Mouse (Mus musculus) midbrain, embryonic 12.5 days (tissue): ENCODE measurements at regions not wholly inside any gene's neighbourhood (a gene's known extent, or its start where the extent isn't known, plus 50 kb on each side); places are given as distances from the start of the nearest gene placed in this dataset.

Experiments
- ATAC-seq: fragments of 200-750 bp; cut with Nextera tagmentation; 2 replicates; pipeline ENCODE4 v1.8.0; 2017; ENCODE audit warnings: low read depth, moderate TSS enrichment, moderate library complexity; ENCODE audit not compliant: low FRiP score
- H3K27ac ChIP-seq: fragments of 300-500 bp; sonication (generic); replicated peaks from 2 replicates; pipeline ENCODE4 v1.5.1; 2016; ENCODE audit warnings: mild to moderate bottlenecking
- H3K27me3 ChIP-seq: fragments of 300-500 bp; sonication (generic); 2 replicates; pipeline ENCODE4 v1.6.1; 2016; ENCODE audit warnings: mild to moderate bottlenecking
- H3K36me3 ChIP-seq: fragments of 300-500 bp; sonication (generic); 2 replicates; pipeline ENCODE4 v1.6.1; 2016
- H3K4me1 ChIP-seq: fragments of 300-500 bp; sonication (generic); 2 replicates; pipeline ENCODE4 v1.6.1; 2016
- H3K4me2 ChIP-seq: fragments of 300-500 bp; sonication (generic); replicated peaks from 2 replicates; pipeline ENCODE4 v1.6.1; 2016; ENCODE audit warnings: mild to moderate bottlenecking, moderate library complexity
- H3K4me3 ChIP-seq: fragments of 300-500 bp; sonication (generic); 2 replicates; pipeline ENCODE4 v1.5.1; 2016; ENCODE audit warnings: mild to moderate bottlenecking
- H3K9ac ChIP-seq: fragments of 300-500 bp; sonication (generic); replicated peaks from 2 replicates; pipeline ENCODE4 v1.6.1; 2016; ENCODE audit warnings: mild to moderate bottlenecking, moderate library complexity
- H3K9me3 ChIP-seq: fragments of 300-500 bp; sonication (generic); 2 replicates; pipeline ENCODE4 v1.6.1; 2016; ENCODE audit warnings: mild to moderate bottlenecking
- WGBS: fragments of 180-500 bp; shearing (Covaris S2); methylation state at CpG from one replicate; pipeline ENCODE4 v1.1.7; 2016; 5-methylcytosine and 5-hydroxymethylcytosine counted together

GRCm38 (mm10) chr10:84019381-84019780, 296.7 kb downstream of the 1500009L16Rik start:
- no peak overlapping the region for H3K4me2 ChIP-seq
- no peaks in the 10 kb centered on the region for H3K36me3 ChIP-seq
- H3K9me3 ChIP-seq = no peaks in the 10 kb centered on the region
- no peak overlapping the region for H3K4me3 ChIP-seq
- no peaks in the 10 kb centered on the region for H3K27me3 ChIP-seq
- no peaks in the 10 kb centered on the region; the same call in 1 of the 2 replicates for H3K4me1 ChIP-seq
- H3K9ac ChIP-seq = no peak overlapping the region
- 16% methylated on average over 9 of the region's 9 CpGs for WGBS
- no peak for ATAC-seq
- H3K27ac ChIP-seq = no peak overlapping the region

- 46% methylated on average over 10 of the region's 10 CpGs for WGBS
- H3K27me3 ChIP-seq = no peaks in the 10 kb centered on the region
- no peak overlapping the region for H3K9ac ChIP-seq
- ATAC-seq = no peak
- H3K4me2 ChIP-seq = no peak overlapping the region
- no peaks in the 10 kb centered on the region; the same call in 1 of the 2 replicates for H3K4me1 ChIP-seq
- H3K36me3 ChIP-seq = no peaks in the 10 kb centered on the region
- no peak overlapping the region for H3K4me3 ChIP-seq
- H3K9me3 ChIP-seq = no peaks in the 10 kb centered on the region
- H3K27ac ChIP-seq = no peak overlapping the region
These were observed 297.5 kb downstream of the 1500009L16Rik start for GRCm38 (mm10) chr10:84020023-84020620.

GRCm38 (mm10) chr10:84021167-84022120, 298.8 kb downstream of the 1500009L16Rik start:
- Histone ChIP-seq H3K4me1 (no peaks in the 10 kb centered on the region; the same call in 1 of the 2 replicates), H3K9me3 (no peaks in the 10 kb centered on the region), H3K27ac (no peak overlapping the region), H3K27me3 (no peaks in the 10 kb centered on the region), H3K4me2 (no peak overlapping the region), H3K9ac (no peak overlapping the region), H3K4me3 (no peak overlapping the region), H3K36me3 (no peaks in the 10 kb centered on the region)
- 86% methylated on average over 12 of the region's 12 CpGs for WGBS
- ATAC-seq = no peak

- Histone ChIP-seq H3K36me3 (no peaks in the 10 kb centered on the region), H3K4me1 (no peaks in the 10 kb centered on the region; the same call in 1 of the 2 replicates), H3K9me3 (no peaks in the 10 kb centered on the region), H3K27me3 (no peaks in the 10 kb centered on the region), H3K27ac (no peak overlapping the region), H3K4me3 (no peak overlapping the region), H3K9ac (no peak overlapping the region), H3K4me2 (no peak overlapping the region)
- ATAC-seq = no peak
- 81% methylated on average over 4 of the region's 4 CpGs for WGBS
These were observed 301.6 kb downstream of the 1500009L16Rik start for GRCm38 (mm10) chr10:84024294-84024693.

GRCm38 (mm10) chr10:84024901-84025300, 302.2 kb downstream of the 1500009L16Rik start:
- H3K27me3 ChIP-seq = no peaks in the 10 kb centered on the region
- no peak overlapping the region for H3K4me3 ChIP-seq
- no peak overlapping the region for H3K4me2 ChIP-seq
- H3K9ac ChIP-seq = no peak overlapping the region
- no peaks in the 10 kb centered on the region for H3K4me1 ChIP-seq
- H3K27ac ChIP-seq = no peak overlapping the region
- no peak for ATAC-seq
- H3K36me3 ChIP-seq = no peaks in the 10 kb centered on the region
- no peaks in the 10 kb centered on the region for H3K9me3 ChIP-seq
- WGBS = 45% methylated on average over 8 of the region's 8 CpGs

- no peak overlapping the region for H3K4me2 ChIP-seq
- H3K4me3 ChIP-seq = no peak overlapping the region
- H3K4me1 ChIP-seq = no peaks in the 10 kb centered on the region
- ATAC-seq = no peak
- H3K9me3 ChIP-seq = no peaks in the 10 kb centered on the region
- H3K27ac ChIP-seq = no peak overlapping the region
- H3K27me3 ChIP-seq = no peaks in the 10 kb centered on the region
- no peaks in the 10 kb centered on the region for H3K36me3 ChIP-seq
- no peak overlapping the region for H3K9ac ChIP-seq
- 61% methylated on average over 4 of the region's 4 CpGs for WGBS
These were observed 304.1 kb downstream of the 1500009L16Rik start for GRCm38 (mm10) chr10:84026798-84027197.

- H3K36me3 ChIP-seq = no peaks in the 10 kb centered on the region
- WGBS = 78% methylated on average over 11 of the region's 11 CpGs
- no peak overlapping the region for H3K4me3 ChIP-seq
- H3K4me1 ChIP-seq = no peaks in the 10 kb centered on the region
- no peaks in the 10 kb centered on the region for H3K9me3 ChIP-seq
- no peak for ATAC-seq
- H3K9ac ChIP-seq = no peak overlapping the region
- H3K27me3 ChIP-seq = no peaks in the 10 kb centered on the region
- no peak overlapping the region for H3K4me2 ChIP-seq
- no peak overlapping the region for H3K27ac ChIP-seq
These were observed 313.6 kb downstream of the 1500009L16Rik start for GRCm38 (mm10) chr10:84036131-84036877.

GRCm38 (mm10) chr10:84048706-84049105, 326.0 kb downstream of the 1500009L16Rik start:
- no peak overlapping the region for H3K4me3 ChIP-seq
- H3K36me3 ChIP-seq = no peaks in the 10 kb centered on the region
- no peaks in the 10 kb centered on the region for H3K4me1 ChIP-seq
- H3K27me3 ChIP-seq = no peaks in the 10 kb centered on the region
- H3K27ac ChIP-seq = no peak overlapping the region
- 88% methylated on average over 5 of the region's 5 CpGs for WGBS
- no peak overlapping the region for H3K9ac ChIP-seq
- H3K9me3 ChIP-seq = no peaks in the 10 kb centered on the region
- ATAC-seq = no peak
- no peak overlapping the region for H3K4me2 ChIP-seq

DNA sequence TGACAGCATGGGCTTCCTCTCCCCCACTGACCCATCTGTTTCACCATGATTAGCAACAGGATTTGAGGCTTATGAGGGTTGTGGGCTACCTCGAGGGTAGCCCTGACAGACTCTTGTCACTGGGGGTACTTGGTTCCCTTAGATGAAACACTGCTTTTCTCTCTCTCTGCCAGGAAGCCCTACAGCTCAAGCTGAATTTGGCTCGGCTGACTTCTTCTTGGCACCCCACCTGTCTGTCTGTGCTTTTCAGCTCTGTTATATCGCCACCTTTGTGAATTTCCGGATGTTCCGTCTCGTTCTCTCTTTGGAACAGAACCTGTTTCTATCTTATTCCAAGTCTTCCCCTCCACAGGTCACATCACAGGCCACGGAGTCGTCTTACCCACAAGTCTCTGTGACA, 330.0 kb downstream of the 1500009L16Rik start:
- H3K27me3 ChIP-seq = no peaks in the 10 kb centered on the region
- 92% methylated on average over 8 of the region's 8 CpGs for WGBS
- H3K9ac ChIP-seq = no peak overlapping the region
- no peak overlapping the region for H3K4me2 ChIP-seq
- H3K4me1 ChIP-seq = no peaks in the 10 kb centered on the region
- H3K9me3 ChIP-seq = no peaks in the 10 kb centered on the region
- no peaks in the 10 kb centered on the region for H3K36me3 ChIP-seq
- no peak for ATAC-seq
- no peak overlapping the region for H3K4me3 ChIP-seq
- no peak overlapping the region for H3K27ac ChIP-seq

- Histone ChIP-seq H3K36me3 (no peaks in the 10 kb centered on the region), H3K9ac (no peak overlapping the region), H3K27ac (no peak overlapping the region), H3K27me3 (no peaks in the 10 kb centered on the region), H3K4me1 (peaks cover 7% of the 10 kb centered on the region), H3K4me2 (no peak overlapping the region), H3K4me3 (no peak overlapping the region), H3K9me3 (no peaks in the 10 kb centered on the region)
- WGBS = 69% methylated on average over 6 of the region's 6 CpGs
- no peak for ATAC-seq
These were observed 332.1 kb downstream of the 1500009L16Rik start for GRCm38 (mm10) chr10:84054551-84055336.

GRCm38 (mm10) chr10:84055402-84056167, 332.9 kb downstream of the 1500009L16Rik start:
- Histone ChIP-seq H3K4me1 (peaks cover 15% of the 10 kb centered on the region), H3K27ac (no peak overlapping the region), H3K36me3 (no peaks in the 10 kb centered on the region), H3K27me3 (no peaks in the 10 kb centered on the region), H3K4me3 (no peak overlapping the region), H3K9me3 (no peaks in the 10 kb centered on the region), H3K9ac (no peak overlapping the region), H3K4me2 (no peak overlapping the region)
- no peak for ATAC-seq
- WGBS = 67% methylated on average over 10 of the region's 10 CpGs
